Mouse (Mus musculus): ENCODE results near the gene Tmem38a. TPM values are rescaled to one million over a fixed set of nuclear protein-coding genes. Genes with fewer than 3 reads are reported as not detected.
A peak's percentile ranks its signal among the peaks of the same experiment; 100 is the strongest.

Gene Tmem38a
- 141 TPM in 2 replicates for polyA plus RNA-seq (2012; rRNA removed)

GRCm38 (mm10) chr8:72571611-72572473 lies at the start of gene Tmem38a:
Gene Tmem38a, plus strand, starts transcription at chr8:72572055.
- DNase-seq (ENCODE audit: extremely low spot score in 1 of 2, low spot score in 1 of 2) = peak in 1 of 2 experiments; percentile 80

- DNase-seq (ENCODE audit: extremely low spot score in 1 of 2, low spot score in 1 of 2) = peak in 1 of 2 experiments; percentile 27
Measured at GRCm38 (mm10) chr8:72532103-72532502, 39.8 kb upstream of the Tmem38a start.

- no peak for DNase-seq (ENCODE audit: extremely low spot score in 1 of 2, low spot score in 1 of 2)
Measured at GRCm38 (mm10) chr8:72534888-72535287, 37.0 kb upstream of the Tmem38a start.

GRCm38 (mm10) chr8:72539234-72539633 lies 32.6 kb upstream of the Tmem38a start:
- no peak for DNase-seq (ENCODE audit: extremely low spot score in 1 of 2, low spot score in 1 of 2)

GRCm38 (mm10) chr8:72547122-72547801 lies 24.6 kb upstream of the Tmem38a start:
- DNase-seq (ENCODE audit: extremely low spot score in 1 of 2, low spot score in 1 of 2) = no peak

GRCm38 (mm10) chr8:72547802-72548643 lies 23.8 kb upstream of the Tmem38a start, which contains the start of gene Med26:
Gene Med26, minus strand, starts transcription at chr8:72548270.
- DNase-seq (ENCODE audit: extremely low spot score in 1 of 2, low spot score in 1 of 2) = peak; percentile 97 to 98

- no peak for DNase-seq (ENCODE audit: extremely low spot score in 1 of 2, low spot score in 1 of 2)
Measured at GRCm38 (mm10) chr8:72548644-72549313, 23.1 kb upstream of the Tmem38a start.

GRCm38 (mm10) chr8:72549314-72549892 lies 22.5 kb upstream of the Tmem38a start:
- DNase-seq (ENCODE audit: extremely low spot score in 1 of 2, low spot score in 1 of 2) = no peak

- no peak for DNase-seq (ENCODE audit: extremely low spot score in 1 of 2, low spot score in 1 of 2)
Measured at GRCm38 (mm10) chr8:72555770-72556169, 16.1 kb upstream of the Tmem38a start.

- no peak for DNase-seq (ENCODE audit: extremely low spot score in 1 of 2, low spot score in 1 of 2)
Measured at GRCm38 (mm10) chr8:72561111-72561689, 10.7 kb upstream of the Tmem38a start.

GRCm38 (mm10) chr8:72565970-72566369 lies 5.9 kb upstream of the Tmem38a start:
- DNase-seq (ENCODE audit: extremely low spot score in 1 of 2, low spot score in 1 of 2) = no peak

GRCm38 (mm10) chr8:72570633-72571610 lies 933 bp upstream of the Tmem38a start, which contains the start of gene Smim7:
Gene Smim7, minus strand, starts transcription at chr8:72571088.
- peak; percentile 96 to 98 for DNase-seq (ENCODE audit: extremely low spot score in 1 of 2, low spot score in 1 of 2)

GRCm38 (mm10) chr8:72572507-72572906 lies 652 bp downstream of the Tmem38a start:
- DNase-seq (ENCODE audit: extremely low spot score in 1 of 2, low spot score in 1 of 2) = no peak

- DNase-seq (ENCODE audit: extremely low spot score in 1 of 2, low spot score in 1 of 2) = peak in 1 of 2 experiments; percentile 49
Measured at GRCm38 (mm10) chr8:72573450-72573849, 1.6 kb downstream of the Tmem38a start.

- no peak for DNase-seq (ENCODE audit: extremely low spot score in 1 of 2, low spot score in 1 of 2)
Measured at GRCm38 (mm10) chr8:72575915-72576314, 4.1 kb downstream of the Tmem38a start.

- DNase-seq (ENCODE audit: extremely low spot score in 1 of 2, low spot score in 1 of 2) = no peak
Measured at GRCm38 (mm10) chr8:72577266-72577665, 5.4 kb downstream of the Tmem38a start.

GRCm38 (mm10) chr8:72577941-72578340 lies 6.1 kb downstream of the Tmem38a start:
- no peak for DNase-seq (ENCODE audit: extremely low spot score in 1 of 2, low spot score in 1 of 2)

GRCm38 (mm10) chr8:72579374-72579773 lies 7.5 kb downstream of the Tmem38a start:
- DNase-seq (ENCODE audit: extremely low spot score in 1 of 2, low spot score in 1 of 2) = no peak

All from frontal cortex, adult 2 months (tissue).